Mouse (Mus musculus): ENCODE measurements around the gene Sbf1. TPM values are rescaled to one million over a fixed set of nuclear protein-coding genes. Genes with fewer than 3 reads are reported as not detected.

The Sbf1 gene
- total and polyA plus RNA-seq, 2 experiments, result 22.3 to 99.0 TPM

DNA sequence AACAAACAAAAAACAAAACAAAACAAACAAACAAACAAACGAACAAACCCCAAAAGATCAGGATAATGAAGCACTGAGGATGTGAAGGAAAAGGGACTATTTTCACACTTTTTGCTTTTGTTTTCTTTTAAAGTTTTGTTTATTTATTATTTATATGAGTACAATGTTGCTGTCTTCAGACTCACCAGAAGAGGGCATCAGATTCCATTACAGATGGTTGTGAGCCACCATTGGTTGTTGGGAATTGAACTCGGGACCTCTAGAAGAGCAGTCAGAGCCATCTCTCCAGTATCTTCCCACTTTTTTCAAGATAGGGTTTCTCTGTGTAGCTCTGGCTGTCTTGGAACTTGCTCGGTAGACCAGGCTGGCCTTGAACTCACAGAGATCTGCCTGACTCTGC, 28.2 kb upstream of the Sbf1 start:
- TF ChIP-seq CTCF (IDR thresholded peaks at IDR 0.05; ENCODE audit: low read depth, low read length) (peak; percentile 37; the same call in 1 of the 2 replicates), POLR2A (IDR thresholded peaks at IDR 0.05; ENCODE audit: extremely low read depth, insufficient read depth, low read length) (no peak)
- 73% methylated on average over 3 of the region's 3 CpGs for WGBS
- peak; percentile 10 for DNase-seq (ENCODE audit: extremely low read depth, low read depth, low spot score)
- Histone ChIP-seq H3K27ac (replicated peaks; ENCODE audit: insufficient read depth, low read depth, low read length) (no peak overlapping the region), H3K4me3 (ENCODE audit: insufficient read depth, low read depth, low read length) (no peak overlapping the region), H3K27me3 (ENCODE audit: control insufficient read depth, insufficient read depth, low read length) (no peaks in the 10 kb centered on the region), H3K9ac (ENCODE audit: low read depth, low read length) (no peak overlapping the region), H3K79me2 (ENCODE audit: control insufficient read depth, insufficient read depth, low read length) (no peaks in the 10 kb centered on the region), H3K36me3 (ENCODE audit: control insufficient read depth, insufficient read depth, low read length) (no peaks in the 10 kb centered on the region), H3K4me1 (ENCODE audit: control insufficient read depth, insufficient read depth, low read length) (no peaks in the 10 kb centered on the region)

DNA sequence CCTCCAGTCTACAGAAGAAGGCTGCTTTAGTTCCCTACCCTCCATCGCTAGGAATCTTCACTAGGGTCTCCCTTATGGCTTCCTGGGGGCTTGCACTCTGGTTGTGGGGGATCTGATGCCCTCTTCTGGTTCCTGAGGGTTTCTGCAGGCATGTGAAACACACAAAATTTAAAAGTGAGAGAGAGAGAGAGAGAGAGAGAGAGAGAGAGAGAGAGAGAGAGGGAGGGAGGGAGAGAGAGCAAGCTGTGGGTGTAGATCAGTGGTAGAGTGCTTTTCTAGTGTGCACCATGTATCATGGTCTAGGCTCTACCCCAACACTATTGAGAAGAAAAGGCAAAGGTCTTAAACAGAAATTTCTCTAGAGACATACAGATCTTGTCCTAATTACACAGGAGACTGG, 26.6 kb upstream of the Sbf1 start:
- 50% methylated on average over 1 of the region's 1 CpGs for WGBS
- H3K4me3 ChIP-seq (ENCODE audit: insufficient read depth, low read depth, low read length), result no peak overlapping the region
- no peak for DNase-seq (ENCODE audit: extremely low read depth, low read depth, low spot score)
- H3K79me2 ChIP-seq (ENCODE audit: control insufficient read depth, insufficient read depth, low read length), result no peaks in the 10 kb centered on the region
- no peak overlapping the region for H3K9ac ChIP-seq (ENCODE audit: low read depth, low read length)
- TF ChIP-seq POLR2A (IDR thresholded peaks at IDR 0.05; ENCODE audit: extremely low read depth, insufficient read depth, low read length), result no peak
- TF ChIP-seq CTCF (IDR thresholded peaks at IDR 0.05; ENCODE audit: low read depth, low read length), result no peak
- H3K4me1 ChIP-seq (ENCODE audit: control insufficient read depth, insufficient read depth, low read length), result no peaks in the 10 kb centered on the region
- H3K27ac ChIP-seq (replicated peaks; ENCODE audit: insufficient read depth, low read depth, low read length), result no peak overlapping the region
- no peaks in the 10 kb centered on the region for H3K36me3 ChIP-seq (ENCODE audit: control insufficient read depth, insufficient read depth, low read length)
- no peaks in the 10 kb centered on the region for H3K27me3 ChIP-seq (ENCODE audit: control insufficient read depth, insufficient read depth, low read length)

DNA sequence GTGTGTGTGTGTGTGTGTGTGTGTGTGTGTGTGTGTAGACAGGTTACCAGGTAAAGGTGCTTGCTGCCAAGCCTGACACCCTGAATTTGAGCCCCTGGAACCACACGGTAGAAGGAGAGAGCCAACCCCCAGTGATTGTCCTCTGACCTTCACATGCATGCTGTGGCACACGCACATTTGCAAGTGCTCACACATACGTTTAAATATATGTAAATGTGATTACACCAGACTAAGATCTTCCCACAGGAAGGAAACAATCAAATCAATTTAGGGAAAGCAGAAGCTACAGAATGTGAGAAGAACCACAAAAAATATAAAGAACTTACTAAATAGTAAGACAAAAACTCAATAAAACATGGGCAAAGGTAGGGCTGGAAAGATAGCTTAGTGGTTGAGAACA, 25.0 kb upstream of the Sbf1 start:
- no peak overlapping the region for H3K27ac ChIP-seq (replicated peaks; ENCODE audit: insufficient read depth, low read depth, low read length)
- WGBS, result 58% methylated on average over 3 of the region's 3 CpGs

DNA sequence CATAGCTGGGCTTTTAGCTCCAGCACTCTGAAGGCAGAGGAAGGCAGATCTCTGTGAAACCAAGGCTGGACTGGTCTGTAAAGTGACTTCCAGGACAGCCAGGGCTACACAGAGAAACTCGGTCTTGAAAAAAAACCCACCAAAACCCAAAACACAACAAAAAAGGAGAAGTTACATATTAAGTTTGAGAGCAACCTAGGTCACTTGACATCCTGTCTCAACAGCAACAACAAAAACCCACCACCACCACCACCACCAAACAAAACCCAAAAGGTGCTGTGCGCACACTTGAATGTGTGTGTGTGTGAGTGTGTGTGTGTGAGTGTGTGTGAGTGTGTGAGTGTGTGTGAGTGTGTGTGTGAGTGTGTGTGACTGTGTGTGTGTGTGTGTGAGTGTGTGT, 24.6 kb upstream of the Sbf1 start:
- Histone ChIP-seq H3K4me1 (ENCODE audit: control insufficient read depth, insufficient read depth, low read length) (no peaks in the 10 kb centered on the region), H3K79me2 (ENCODE audit: control insufficient read depth, insufficient read depth, low read length) (no peaks in the 10 kb centered on the region), H3K4me3 (ENCODE audit: insufficient read depth, low read depth, low read length) (no peak overlapping the region), H3K27ac (replicated peaks; ENCODE audit: insufficient read depth, low read depth, low read length) (no peak overlapping the region), H3K9ac (ENCODE audit: low read depth, low read length) (no peak overlapping the region), H3K27me3 (ENCODE audit: control insufficient read depth, insufficient read depth, low read length) (no peaks in the 10 kb centered on the region), H3K36me3 (ENCODE audit: control insufficient read depth, insufficient read depth, low read length) (no peaks in the 10 kb centered on the region)
- no peak for DNase-seq (ENCODE audit: extremely low read depth, low read depth, low spot score)
- no peak for TF ChIP-seq POLR2A (IDR thresholded peaks at IDR 0.05; ENCODE audit: extremely low read depth, insufficient read depth, low read length)
- TF ChIP-seq CTCF (IDR thresholded peaks at IDR 0.05; ENCODE audit: low read depth, low read length), result no peak
- WGBS, result 76% methylated on average over 2 of the region's 2 CpGs

More for the DNA sequence above, 25.0 kb upstream of the Sbf1 start:
- Histone ChIP-seq H3K4me3 (ENCODE audit: insufficient read depth, low read depth, low read length) (no peak overlapping the region), H3K9ac (ENCODE audit: low read depth, low read length) (no peak overlapping the region), H3K36me3 (ENCODE audit: control insufficient read depth, insufficient read depth, low read length) (no peaks in the 10 kb centered on the region), H3K27me3 (ENCODE audit: control insufficient read depth, insufficient read depth, low read length) (no peaks in the 10 kb centered on the region), H3K79me2 (ENCODE audit: control insufficient read depth, insufficient read depth, low read length) (no peaks in the 10 kb centered on the region), H3K4me1 (ENCODE audit: control insufficient read depth, insufficient read depth, low read length) (no peaks in the 10 kb centered on the region)
- no peak for DNase-seq (ENCODE audit: extremely low read depth, low read depth, low spot score)
- TF ChIP-seq CTCF (IDR thresholded peaks at IDR 0.05; ENCODE audit: low read depth, low read length) (no peak), POLR2A (IDR thresholded peaks at IDR 0.05; ENCODE audit: extremely low read depth, insufficient read depth, low read length) (no peak)

DNA sequence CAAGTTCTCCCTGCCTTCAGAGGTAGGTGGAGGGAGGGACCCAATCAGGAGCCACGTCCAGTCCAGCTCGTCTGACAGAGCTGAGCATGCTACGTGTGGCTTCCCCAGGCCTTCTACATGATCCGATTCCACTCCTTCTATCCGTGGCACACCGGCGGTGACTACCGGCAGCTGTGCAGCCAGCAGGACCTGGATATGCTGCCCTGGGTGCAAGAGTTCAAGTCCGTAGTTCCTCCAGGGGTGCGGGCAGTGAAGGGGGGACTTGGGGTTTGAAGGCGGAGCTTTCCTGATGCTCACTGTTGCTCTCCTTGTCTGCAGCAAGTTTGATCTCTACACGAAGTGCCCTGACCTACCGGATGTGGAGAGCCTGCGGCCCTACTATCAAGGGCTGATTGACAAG, 21.3 kb upstream of the Sbf1 start:
- TF ChIP-seq CTCF (IDR thresholded peaks at IDR 0.05; ENCODE audit: low read depth, low read length) (no peak), POLR2A (IDR thresholded peaks at IDR 0.05; ENCODE audit: extremely low read depth, insufficient read depth, low read length) (no peak)
- Histone ChIP-seq H3K4me1 (ENCODE audit: control insufficient read depth, insufficient read depth, low read length) (no peaks in the 10 kb centered on the region), H3K9ac (ENCODE audit: low read depth, low read length) (no peak overlapping the region), H3K4me3 (ENCODE audit: insufficient read depth, low read depth, low read length) (no peak overlapping the region), H3K36me3 (ENCODE audit: control insufficient read depth, insufficient read depth, low read length) (no peaks in the 10 kb centered on the region), H3K27ac (replicated peaks; ENCODE audit: insufficient read depth, low read depth, low read length) (no peak overlapping the region), H3K27me3 (ENCODE audit: control insufficient read depth, insufficient read depth, low read length) (no peaks in the 10 kb centered on the region), H3K79me2 (ENCODE audit: control insufficient read depth, insufficient read depth, low read length) (no peaks in the 10 kb centered on the region)
- no peak for DNase-seq (ENCODE audit: extremely low read depth, low read depth, low spot score)
- WGBS, result 91% methylated on average over 14 of the region's 14 CpGs

DNA sequence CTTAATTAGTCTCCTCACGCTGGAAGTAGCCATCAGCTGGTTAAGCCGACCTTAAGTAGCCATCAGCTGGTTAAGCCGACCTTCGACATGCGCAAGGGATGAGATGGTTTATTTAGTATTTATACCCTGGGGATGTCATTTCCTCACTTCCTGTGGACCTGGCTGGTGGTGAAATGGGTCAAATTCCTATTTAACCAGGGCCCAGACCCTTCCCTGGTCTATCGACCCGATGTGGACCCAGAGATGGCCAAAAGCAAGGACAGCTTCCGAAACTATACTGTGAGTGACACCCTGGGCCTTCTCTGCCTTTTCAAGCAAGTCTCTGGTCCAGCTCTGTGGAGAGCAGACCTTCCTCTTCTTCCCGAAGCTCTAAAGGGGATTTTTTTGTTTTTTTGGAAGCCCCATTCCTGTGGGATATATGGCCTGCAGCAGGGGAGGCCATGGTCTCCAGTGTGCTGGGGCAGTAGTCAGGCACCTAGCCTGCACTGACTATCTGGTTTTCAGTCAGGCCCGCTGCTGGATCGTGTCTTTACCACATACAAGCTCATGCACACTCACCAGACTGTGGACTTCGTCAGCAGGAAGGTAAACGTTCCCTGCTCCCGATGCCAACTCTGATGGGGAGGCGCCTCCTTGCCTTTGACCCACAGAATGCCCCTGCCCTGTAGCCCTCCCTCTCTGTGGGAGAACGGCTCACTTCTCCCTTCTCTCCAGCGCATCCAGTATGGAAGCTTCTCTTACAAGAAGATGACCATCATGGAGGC, 19.8 kb upstream of the Sbf1 start:
- no peak for TF ChIP-seq POLR2A (IDR thresholded peaks at IDR 0.05; ENCODE audit: extremely low read depth, insufficient read depth, low read length)
- no peak for TF ChIP-seq CTCF (IDR thresholded peaks at IDR 0.05; ENCODE audit: low read depth, low read length)
- WGBS, result 40% methylated on average over 17 of the region's 17 CpGs
- no peak for DNase-seq (ENCODE audit: extremely low read depth, low read depth, low spot score)
- Histone ChIP-seq H3K4me3 (ENCODE audit: insufficient read depth, low read depth, low read length) (no peak overlapping the region), H3K9ac (ENCODE audit: low read depth, low read length) (no peak overlapping the region), H3K27ac (replicated peaks; ENCODE audit: insufficient read depth, low read depth, low read length) (no peak overlapping the region), H3K36me3 (ENCODE audit: control insufficient read depth, insufficient read depth, low read length) (no peaks in the 10 kb centered on the region), H3K27me3 (ENCODE audit: control insufficient read depth, insufficient read depth, low read length) (no peaks in the 10 kb centered on the region), H3K4me1 (ENCODE audit: control insufficient read depth, insufficient read depth, low read length) (no peaks in the 10 kb centered on the region), H3K79me2 (ENCODE audit: control insufficient read depth, insufficient read depth, low read length) (no peaks in the 10 kb centered on the region)
